Mouse (Mus musculus): ENCODE measurements around the gene Tmem178b. TPM values are rescaled to one million over a fixed set of nuclear protein-coding genes. Genes with fewer than 3 reads are reported as not detected.

The Tmem178b gene
- polyA plus RNA-seq, 1 experiment from 2014 or later: 0.63 TPM

DNA sequence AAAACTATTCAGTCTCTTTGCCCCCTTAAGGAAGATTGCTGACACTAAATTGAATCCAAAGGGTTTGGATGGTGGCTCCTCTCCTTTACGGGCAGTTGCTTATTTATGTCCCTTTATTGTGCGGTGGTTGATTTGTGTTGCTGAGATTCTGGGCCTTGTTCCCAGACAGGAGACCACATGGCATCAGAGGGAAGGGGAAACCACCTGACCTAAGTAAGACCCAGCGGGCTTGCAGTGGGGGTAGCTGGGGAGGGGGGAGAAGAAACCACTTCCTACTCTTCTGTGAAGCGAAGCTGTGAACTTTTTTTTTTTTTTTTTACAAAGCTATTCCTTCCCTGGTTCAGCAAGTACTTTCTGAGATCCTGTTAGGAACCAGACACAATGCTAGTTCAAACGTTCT, 269.5 kb downstream of the Tmem178b start:
- Histone ChIP-seq H3K27ac (no peak overlapping the region), H3K4me2 (no peak overlapping the region), H3K9ac (no peak overlapping the region), H3K4me3 (no peak overlapping the region), H3K36me3 (no peaks in the 10 kb centered on the region), H3K27me3 (no peaks in the 10 kb centered on the region), H3K9me3 (no peaks in the 10 kb centered on the region), H3K4me1 (no peaks in the 10 kb centered on the region)
- no peak for ATAC-seq (ENCODE audit: insufficient number of reproducible peaks, low FRiP score, low TSS enrichment, low read depth)
- 21% methylated on average over 5 of the region's 5 CpGs for WGBS

DNA sequence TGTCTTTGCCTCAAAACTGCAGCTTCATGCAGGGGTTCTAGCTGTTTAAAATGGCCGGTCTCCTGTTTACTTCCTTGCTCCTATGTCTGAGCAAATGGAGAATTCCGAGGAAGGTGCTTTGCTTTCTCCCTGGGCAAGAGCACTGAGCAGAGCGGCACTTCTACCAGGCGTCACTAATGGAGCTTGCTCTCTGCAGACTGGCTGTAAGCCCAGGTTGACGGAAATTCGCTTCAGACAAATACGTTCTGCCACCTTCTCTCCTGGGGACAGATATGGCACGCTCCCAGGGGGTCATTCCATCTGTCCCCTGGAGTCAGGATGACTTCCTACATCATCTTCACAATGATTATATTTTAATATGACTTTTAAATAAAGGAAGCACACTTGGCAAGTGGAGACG, 271.3 kb downstream of the Tmem178b start:
- H3K4me1 ChIP-seq: no peaks in the 10 kb centered on the region
- 62% methylated on average over 9 of the region's 9 CpGs for WGBS
- H3K27ac ChIP-seq: no peak overlapping the region
- H3K4me2 ChIP-seq: no peak overlapping the region
- no peaks in the 10 kb centered on the region for H3K27me3 ChIP-seq
- ATAC-seq (ENCODE audit: insufficient number of reproducible peaks, low FRiP score, low TSS enrichment, low read depth): no peak
- H3K4me3 ChIP-seq: no peak overlapping the region
- no peaks in the 10 kb centered on the region for H3K9me3 ChIP-seq
- H3K36me3 ChIP-seq: no peaks in the 10 kb centered on the region
- no peak overlapping the region for H3K9ac ChIP-seq

DNA sequence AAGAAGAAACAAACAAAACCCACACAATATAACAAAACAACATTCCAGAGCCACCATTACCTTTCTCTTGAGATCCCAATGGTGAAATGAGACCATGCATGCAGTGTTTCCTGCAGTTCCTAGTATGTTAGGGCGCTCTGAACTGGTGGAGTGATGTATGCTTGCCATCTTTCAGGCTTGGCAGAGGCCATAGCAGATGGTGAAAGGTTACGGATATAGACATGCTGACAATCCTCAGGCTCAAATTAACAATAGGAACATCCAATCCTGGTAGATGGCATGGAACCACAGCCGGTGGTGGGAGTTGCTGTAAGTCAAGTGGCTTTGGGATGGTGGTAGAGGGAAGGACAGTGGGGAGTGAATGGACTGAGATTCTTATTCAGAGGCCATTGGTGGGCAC, 272.5 kb downstream of the Tmem178b start:
- Histone ChIP-seq H3K4me2 (no peak overlapping the region), H3K27ac (no peak overlapping the region), H3K9me3 (no peaks in the 10 kb centered on the region), H3K27me3 (no peaks in the 10 kb centered on the region), H3K36me3 (no peaks in the 10 kb centered on the region), H3K4me1 (no peaks in the 10 kb centered on the region), H3K9ac (no peak overlapping the region), H3K4me3 (no peak overlapping the region)
- ATAC-seq (ENCODE audit: insufficient number of reproducible peaks, low FRiP score, low TSS enrichment, low read depth): no peak
- WGBS: 90% methylated on average over 3 of the region's 3 CpGs

DNA sequence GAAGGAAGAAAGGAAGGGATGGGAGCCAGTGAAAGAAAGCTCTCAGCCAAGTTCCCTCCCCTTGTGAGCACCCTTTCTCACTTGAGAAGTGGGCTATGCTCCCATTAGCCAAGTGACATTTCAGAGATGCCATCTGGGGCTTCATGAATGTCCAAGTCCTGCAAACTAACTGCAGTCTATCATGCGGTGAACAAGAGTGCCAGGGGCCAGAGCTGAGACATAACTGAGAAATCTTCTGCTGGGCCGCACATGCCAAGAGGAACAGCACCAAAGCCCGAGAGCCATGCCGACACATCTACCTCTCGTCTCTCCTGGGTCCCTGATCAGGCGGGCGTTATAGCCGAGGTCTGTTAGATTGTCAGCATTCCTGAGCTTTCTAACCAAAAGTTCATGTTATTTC, 279.2 kb downstream of the Tmem178b start:
- Histone ChIP-seq H3K27ac (no peak overlapping the region), H3K4me3 (no peak overlapping the region), H3K27me3 (no peaks in the 10 kb centered on the region), H3K4me2 (no peak overlapping the region), H3K36me3 (no peaks in the 10 kb centered on the region), H3K9me3 (no peaks in the 10 kb centered on the region), H3K9ac (no peak overlapping the region), H3K4me1 (no peaks in the 10 kb centered on the region)
- WGBS: 92% methylated on average over 8 of the region's 8 CpGs
- ATAC-seq (ENCODE audit: insufficient number of reproducible peaks, low FRiP score, low TSS enrichment, low read depth): no peak

DNA sequence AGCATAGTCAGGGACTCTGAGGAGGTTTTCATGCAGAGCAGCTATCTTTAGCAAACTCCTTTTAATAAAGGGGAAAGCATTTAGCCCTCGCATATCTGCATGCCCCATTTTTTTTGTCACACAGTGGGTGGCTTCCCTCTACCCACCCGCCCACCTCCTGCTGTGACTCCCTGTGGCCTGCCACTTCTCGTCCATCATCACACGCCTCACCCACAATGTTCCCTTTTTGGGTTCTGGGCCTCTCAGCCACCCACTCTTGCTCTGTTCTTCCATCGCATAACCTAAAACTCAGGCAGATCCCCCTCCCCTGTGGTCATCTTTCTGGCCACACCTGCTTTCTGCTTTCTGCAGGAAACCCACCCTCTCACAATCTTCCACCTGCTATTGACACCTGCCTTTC, 288.3 kb downstream of the Tmem178b start:
- Histone ChIP-seq H3K4me3 (no peak overlapping the region), H3K36me3 (no peaks in the 10 kb centered on the region), H3K27ac (no peak overlapping the region), H3K4me1 (no peaks in the 10 kb centered on the region), H3K9me3 (no peaks in the 10 kb centered on the region), H3K4me2 (no peak overlapping the region), H3K27me3 (no peaks in the 10 kb centered on the region), H3K9ac (no peak overlapping the region)
- ATAC-seq (ENCODE audit: insufficient number of reproducible peaks, low FRiP score, low TSS enrichment, low read depth): no peak
- 73% methylated on average over 5 of the region's 5 CpGs for WGBS

DNA sequence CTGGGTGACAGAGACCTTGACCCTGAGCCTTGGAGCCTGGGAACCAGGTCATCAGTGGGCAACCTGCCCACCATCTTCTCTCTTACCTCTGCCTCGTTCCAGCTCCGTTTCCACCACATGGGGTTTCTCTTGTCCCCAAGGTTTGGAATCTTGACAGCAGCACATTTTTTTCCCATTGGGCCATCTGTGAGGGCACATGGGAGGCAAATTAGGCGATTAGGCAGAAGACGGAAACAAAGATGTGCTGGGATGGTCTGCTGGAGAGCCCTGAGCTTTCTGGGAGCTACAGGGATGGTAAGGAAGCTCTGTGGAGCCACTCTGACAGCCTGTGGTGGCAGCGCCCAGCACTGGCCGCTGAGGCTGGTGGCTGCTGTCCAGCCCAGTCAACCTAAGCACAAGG, 300.5 kb downstream of the Tmem178b start:
- no peak for ATAC-seq (ENCODE audit: insufficient number of reproducible peaks, low FRiP score, low TSS enrichment, low read depth)
- Histone ChIP-seq H3K4me3 (no peak overlapping the region), H3K36me3 (no peaks in the 10 kb centered on the region), H3K27me3 (no peaks in the 10 kb centered on the region), H3K27ac (no peak overlapping the region), H3K9me3 (no peaks in the 10 kb centered on the region), H3K4me2 (no peak overlapping the region), H3K9ac (no peak overlapping the region), H3K4me1 (no peaks in the 10 kb centered on the region)
- 76% methylated on average over 6 of the region's 6 CpGs for WGBS

DNA sequence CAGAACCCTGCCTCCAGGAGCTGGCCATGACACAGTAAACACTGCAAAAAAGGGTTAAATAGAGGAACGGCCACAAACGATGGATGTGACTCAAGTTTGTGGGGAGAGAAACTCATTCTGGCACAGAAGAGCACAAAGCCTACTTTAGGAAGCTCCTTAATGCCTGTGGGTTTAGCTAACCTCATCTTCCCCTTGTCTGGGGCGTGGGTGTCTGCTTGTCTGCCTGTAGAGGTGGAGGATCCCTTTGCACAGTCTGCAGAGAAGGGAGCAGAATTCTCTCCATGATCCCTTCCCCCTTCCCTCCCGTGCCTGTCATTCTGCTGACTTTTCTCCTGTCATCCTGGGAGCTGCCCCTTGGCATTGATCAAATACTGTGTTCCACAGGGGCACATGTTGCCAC, 304.8 kb downstream of the Tmem178b start:
- Histone ChIP-seq H3K27ac (no peak overlapping the region), H3K9me3 (no peaks in the 10 kb centered on the region), H3K4me3 (no peak overlapping the region), H3K36me3 (no peaks in the 10 kb centered on the region), H3K4me1 (no peaks in the 10 kb centered on the region), H3K27me3 (no peaks in the 10 kb centered on the region), H3K9ac (no peak overlapping the region), H3K4me2 (no peak overlapping the region)
- no peak for ATAC-seq (ENCODE audit: insufficient number of reproducible peaks, low FRiP score, low TSS enrichment, low read depth)
- 55% methylated on average over 4 of the region's 4 CpGs for WGBS

DNA sequence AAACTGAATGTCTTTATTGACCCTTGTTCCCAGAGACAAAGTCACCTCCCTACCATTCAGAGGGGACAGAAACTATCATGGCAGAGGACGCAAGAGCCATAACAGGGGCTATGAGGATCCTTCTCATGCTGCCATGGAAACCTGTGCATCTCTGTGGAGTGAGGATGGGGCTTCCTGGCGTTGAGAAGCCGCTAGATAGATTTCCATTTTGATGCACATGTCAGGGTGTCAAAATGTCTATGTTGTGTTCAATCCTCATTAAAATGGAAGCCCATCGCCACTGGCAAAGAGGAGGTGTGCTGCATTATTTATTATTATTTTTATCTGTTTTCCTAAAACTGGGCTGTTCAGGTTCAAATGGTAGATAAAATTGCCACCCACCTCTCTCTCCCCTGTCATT, 307.5 kb downstream of the Tmem178b start:
- no peak for ATAC-seq (ENCODE audit: insufficient number of reproducible peaks, low FRiP score, low TSS enrichment, low read depth)
- H3K4me3 ChIP-seq: no peak overlapping the region
- H3K36me3 ChIP-seq: no peaks in the 10 kb centered on the region
- H3K27ac ChIP-seq: no peak overlapping the region
- no peaks in the 10 kb centered on the region for H3K4me1 ChIP-seq
- H3K9me3 ChIP-seq: no peaks in the 10 kb centered on the region
- H3K27me3 ChIP-seq: no peaks in the 10 kb centered on the region
- H3K4me2 ChIP-seq: no peak overlapping the region
- no peak overlapping the region for H3K9ac ChIP-seq
- 87% methylated on average over 4 of the region's 4 CpGs for WGBS

DNA sequence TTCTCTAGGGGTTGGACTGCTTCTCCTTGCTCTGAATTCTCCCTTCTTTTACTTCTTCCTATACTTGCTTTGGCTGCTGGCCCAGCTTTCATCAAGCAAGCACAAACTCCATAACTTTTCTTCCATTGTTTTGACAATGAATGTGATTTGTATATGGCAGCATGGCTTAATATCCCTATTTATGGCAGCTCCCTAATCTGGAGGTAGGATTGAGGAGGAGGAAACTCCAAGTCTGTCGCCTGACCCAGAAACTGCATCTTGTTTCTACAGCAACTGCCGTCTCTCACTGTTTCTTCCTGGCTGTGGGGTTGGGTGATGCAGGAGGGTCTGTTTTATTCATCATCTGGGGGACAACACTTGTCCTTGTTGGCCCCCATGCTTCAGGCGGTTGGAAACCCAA, 327.6 kb downstream of the Tmem178b start:
- 53% methylated on average over 3 of the region's 3 CpGs for WGBS
- Histone ChIP-seq H3K4me1 (no peaks in the 10 kb centered on the region), H3K9me3 (no peaks in the 10 kb centered on the region)

DNA sequence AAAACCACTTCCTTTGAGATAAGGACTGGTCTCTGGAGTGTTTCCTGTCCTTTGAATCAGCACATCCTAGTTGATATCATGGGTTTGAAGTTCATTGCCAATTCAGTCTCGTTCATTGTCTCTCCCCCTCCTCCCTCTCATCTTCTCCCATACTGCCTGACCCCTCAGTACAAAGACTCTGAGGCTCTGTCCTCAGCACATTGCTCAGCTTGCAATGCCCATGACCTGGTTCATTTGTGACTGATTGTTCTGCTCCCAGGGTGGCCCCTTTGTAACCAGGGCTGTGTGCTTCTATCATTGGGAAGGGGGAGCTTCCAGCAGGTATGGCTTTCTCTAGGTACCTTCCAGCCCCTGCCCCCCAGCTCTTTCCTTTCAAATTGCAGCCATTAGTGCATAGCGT, 329.5 kb downstream of the Tmem178b start:
- no peaks in the 10 kb centered on the region for H3K4me1 ChIP-seq
- no peak overlapping the region for H3K4me3 ChIP-seq
- WGBS: 60% methylated on average over 2 of the region's 2 CpGs
- H3K27me3 ChIP-seq: no peaks in the 10 kb centered on the region
- H3K4me2 ChIP-seq: no peak overlapping the region
- H3K36me3 ChIP-seq: no peaks in the 10 kb centered on the region
- no peak overlapping the region for H3K9ac ChIP-seq
- no peak overlapping the region for H3K27ac ChIP-seq
- no peak for ATAC-seq (ENCODE audit: insufficient number of reproducible peaks, low FRiP score, low TSS enrichment, low read depth)
- H3K9me3 ChIP-seq: no peaks in the 10 kb centered on the region

More for the DNA sequence above, 327.6 kb downstream of the Tmem178b start:
- no peak for ATAC-seq (ENCODE audit: insufficient number of reproducible peaks, low FRiP score, low TSS enrichment, low read depth)
- H3K9ac ChIP-seq: no peak overlapping the region
- no peaks in the 10 kb centered on the region for H3K27me3 ChIP-seq
- no peak overlapping the region for H3K4me2 ChIP-seq
- no peak overlapping the region for H3K27ac ChIP-seq
- H3K4me3 ChIP-seq: no peak overlapping the region
- no peaks in the 10 kb centered on the region for H3K36me3 ChIP-seq

DNA sequence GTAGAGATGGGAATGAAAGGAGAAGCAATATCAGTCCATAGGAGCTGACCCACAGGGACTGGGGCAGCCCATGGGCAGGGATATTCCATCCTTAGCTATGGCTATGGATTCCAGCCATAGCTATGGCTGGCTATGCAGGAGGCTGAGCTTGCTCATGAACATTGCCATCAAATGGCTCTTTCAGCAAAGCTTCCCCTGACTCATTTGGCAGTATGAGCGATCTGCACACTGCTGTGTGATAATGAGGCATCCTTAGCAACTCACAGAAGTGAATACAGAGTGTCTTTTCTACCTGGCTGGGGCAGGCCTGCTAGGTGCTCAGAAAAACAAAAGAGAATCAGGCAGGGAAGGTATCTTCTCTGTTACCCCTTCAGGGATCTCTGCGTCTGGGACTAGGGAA, 332.3 kb downstream of the Tmem178b start:
- Histone ChIP-seq H3K9ac (no peak overlapping the region), H3K36me3 (no peaks in the 10 kb centered on the region), H3K4me1 (no peaks in the 10 kb centered on the region), H3K27ac (no peak overlapping the region), H3K4me2 (no peak overlapping the region), H3K9me3 (no peaks in the 10 kb centered on the region), H3K27me3 (no peaks in the 10 kb centered on the region), H3K4me3 (no peak overlapping the region)
- ATAC-seq (ENCODE audit: insufficient number of reproducible peaks, low FRiP score, low TSS enrichment, low read depth): no peak
- 79% methylated on average over 2 of the region's 2 CpGs for WGBS

DNA sequence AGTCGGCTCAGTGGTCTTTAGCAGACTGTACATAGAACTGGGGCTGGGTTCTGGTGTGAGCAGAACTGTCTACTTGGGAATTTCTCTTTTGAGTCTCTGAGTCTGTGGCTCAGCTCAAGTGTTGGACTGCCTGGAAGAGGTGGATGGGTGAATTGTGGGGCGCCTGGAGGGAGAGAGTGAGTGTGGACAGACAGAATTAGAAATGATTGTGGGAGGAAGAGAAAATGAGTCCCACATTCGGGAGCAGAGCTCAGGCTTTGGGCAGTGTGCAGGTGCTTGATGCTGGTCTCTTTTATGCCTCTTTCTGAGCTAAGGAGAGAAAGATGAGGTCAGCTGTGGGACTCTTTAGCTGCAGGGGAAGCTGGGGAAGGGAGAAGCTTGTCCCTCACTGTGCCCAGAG, 334.9 kb downstream of the Tmem178b start:
- Histone ChIP-seq H3K9ac (no peak overlapping the region), H3K4me3 (no peak overlapping the region), H3K4me1 (no peaks in the 10 kb centered on the region), H3K27ac (no peak overlapping the region), H3K36me3 (no peaks in the 10 kb centered on the region), H3K4me2 (no peak overlapping the region), H3K9me3 (no peaks in the 10 kb centered on the region), H3K27me3 (no peaks in the 10 kb centered on the region)
- ATAC-seq (ENCODE audit: insufficient number of reproducible peaks, low FRiP score, low TSS enrichment, low read depth): no peak
- 75% methylated on average over 3 of the region's 3 CpGs for WGBS

DNA sequence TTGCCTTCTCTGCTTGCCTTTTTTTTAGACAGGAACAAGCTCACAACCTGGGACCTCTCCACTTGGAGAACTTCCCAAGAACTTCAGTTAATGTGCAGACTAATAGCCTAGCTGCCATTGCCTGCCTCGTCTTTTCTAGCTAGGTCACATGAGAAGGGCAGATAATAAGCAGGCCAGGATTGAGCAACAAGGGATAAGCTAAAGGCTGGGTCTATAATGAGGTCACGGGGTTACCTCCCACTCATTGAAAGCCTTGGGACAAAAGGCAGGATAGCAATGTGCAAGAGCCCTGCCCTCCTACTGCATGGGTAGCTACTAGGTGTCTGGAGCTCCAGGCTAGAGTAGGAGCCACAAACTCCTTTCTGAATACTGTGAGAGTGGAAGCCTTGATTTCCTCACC, 336.1 kb downstream of the Tmem178b start:
- Histone ChIP-seq H3K36me3 (no peaks in the 10 kb centered on the region), H3K4me2 (no peak overlapping the region), H3K4me3 (no peak overlapping the region), H3K4me1 (no peaks in the 10 kb centered on the region), H3K27ac (no peak overlapping the region), H3K9ac (no peak overlapping the region), H3K9me3 (no peaks in the 10 kb centered on the region), H3K27me3 (no peaks in the 10 kb centered on the region)
- no peak for ATAC-seq (ENCODE audit: insufficient number of reproducible peaks, low FRiP score, low TSS enrichment, low read depth)
- 53% methylated on average over 2 of the region's 2 CpGs for WGBS
